Mouse (Mus musculus): ENCODE data around the gene Ms4a12.
"Not testable (repeated sequence)": the region's sequence is repeated elsewhere in the genome, so short reads cannot be mapped to it uniquely, and the experiment has no call there.

Ms4a12 gene

DNA sequence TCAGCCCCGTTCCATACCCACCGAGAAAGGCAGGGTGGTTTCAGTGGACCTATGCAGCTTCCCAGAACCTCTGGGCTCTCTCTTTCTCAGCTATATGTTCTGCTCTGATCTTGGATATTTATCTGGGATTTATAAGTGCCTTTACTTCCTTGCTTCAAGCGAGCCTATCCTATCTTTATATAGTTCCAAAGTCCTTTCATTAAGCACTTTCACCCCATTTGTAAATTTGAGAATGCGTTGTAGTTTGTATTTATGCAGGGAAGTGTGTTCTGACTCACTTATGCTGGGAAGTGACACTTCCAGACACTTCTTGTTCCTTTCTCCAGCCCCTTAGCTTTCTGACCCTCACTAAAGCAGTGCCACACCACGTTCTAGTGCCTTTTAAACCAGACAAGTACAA lies at the start of gene Ms4a12:
Ms4a12 (minus strand) TSS at position 101 of the 400 bp plus-strand sequence.
- DNase-seq (ENCODE audit: low spot score in 2 of 2): no peak

GRCm38 (mm10) chr19:11280223-11280622 lies 48.0 kb upstream of the Ms4a12 start:
- DNase-seq (ENCODE audit: low spot score in 2 of 2): no peak

GRCm38 (mm10) chr19:11276431-11276830 lies 44.2 kb upstream of the Ms4a12 start:
- no peak for DNase-seq (ENCODE audit: low spot score in 2 of 2)

DNA sequence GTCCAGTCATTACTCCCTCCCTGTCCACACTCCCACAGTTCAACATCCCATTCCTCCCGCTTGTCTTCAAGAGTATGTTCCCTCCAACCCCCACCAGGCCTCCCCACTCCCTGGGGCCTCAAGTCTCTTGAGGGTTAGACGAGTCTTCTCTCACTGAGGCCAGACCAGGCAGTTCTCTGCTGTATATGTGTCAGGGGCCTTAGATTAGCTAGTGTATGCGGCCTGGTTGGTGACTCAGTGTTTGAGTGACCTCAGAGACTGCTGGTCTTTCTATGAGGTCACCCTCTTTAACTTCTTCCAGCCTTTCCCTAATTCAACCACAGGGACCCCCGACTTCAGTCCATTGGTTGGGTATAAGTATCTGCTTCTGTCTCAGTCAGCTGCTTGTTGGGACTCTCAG lies 34.7 kb upstream of the Ms4a12 start:
- no peak for DNase-seq (ENCODE audit: low spot score in 2 of 2)

- no peak for DNase-seq (ENCODE audit: low spot score in 2 of 2)
Observed at GRCm38 (mm10) chr19:11266052-11266845, 34.0 kb upstream of the Ms4a12 start, which contains the start of gene Ms4a1. Gene Ms4a1, minus strand, starts transcription at chr19:11266241.

DNA sequence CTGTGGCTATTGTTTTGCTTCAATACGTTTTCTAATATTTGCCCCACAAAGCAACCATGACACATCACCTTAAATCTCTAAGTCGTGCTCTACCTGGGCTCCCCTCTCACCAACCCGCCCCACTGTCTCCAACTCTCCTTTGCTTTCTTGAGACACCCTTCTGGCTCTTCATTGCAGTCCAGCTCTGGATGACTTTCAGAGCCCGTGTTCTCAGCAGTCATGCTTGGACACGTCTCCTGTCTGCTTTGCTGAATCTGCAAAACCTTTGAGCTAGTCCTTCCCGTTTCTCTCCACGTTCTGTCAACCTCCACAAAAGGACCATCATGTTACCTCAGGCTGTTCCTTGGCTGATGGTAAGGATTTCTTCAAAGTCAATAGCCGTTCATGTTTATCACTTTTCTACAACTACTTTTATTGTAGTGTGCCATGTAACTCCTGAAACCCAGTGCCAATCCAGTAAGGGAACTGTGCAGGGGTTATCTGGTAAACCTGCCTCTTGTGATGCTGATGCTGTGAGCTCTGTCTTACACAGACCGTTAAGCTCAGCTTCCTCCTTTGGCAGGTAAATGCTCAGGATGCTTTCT lies 32.4 kb upstream of the Ms4a12 start:
- no peak for DNase-seq (ENCODE audit: low spot score in 2 of 2)

- no peak for DNase-seq (ENCODE audit: low spot score in 2 of 2)
Observed at GRCm38 (mm10) chr19:11263549-11263948, 31.3 kb upstream of the Ms4a12 start.

DNA sequence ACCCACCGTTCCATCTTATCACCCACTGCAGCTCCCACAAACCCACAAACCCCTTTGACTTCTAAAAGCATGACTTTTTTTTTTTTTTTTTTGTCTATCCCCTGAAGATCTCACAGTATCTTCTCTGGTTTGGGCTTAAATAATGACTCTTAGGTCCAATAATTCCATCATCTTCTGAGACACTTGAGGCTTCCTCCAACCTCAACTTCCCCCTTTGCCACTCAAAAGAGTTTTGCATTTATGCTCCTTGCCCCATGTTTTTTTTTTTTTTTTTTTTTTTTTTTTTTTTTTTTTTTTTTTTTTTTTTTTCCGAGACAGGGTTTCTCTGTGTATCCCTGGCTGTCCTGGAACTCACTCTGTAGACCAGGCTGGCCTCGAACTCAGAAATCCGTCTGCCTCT lies 30.7 kb upstream of the Ms4a12 start:
- DNase-seq (ENCODE audit: low spot score in 2 of 2): not testable (repeated sequence)

GRCm38 (mm10) chr19:11261522-11261921 lies 29.3 kb upstream of the Ms4a12 start:
- DNase-seq (ENCODE audit: low spot score in 2 of 2): no peak

- no peak for DNase-seq (ENCODE audit: low spot score in 2 of 2)
Observed at GRCm38 (mm10) chr19:11244230-11244629, 12.0 kb upstream of the Ms4a12 start.

DNA sequence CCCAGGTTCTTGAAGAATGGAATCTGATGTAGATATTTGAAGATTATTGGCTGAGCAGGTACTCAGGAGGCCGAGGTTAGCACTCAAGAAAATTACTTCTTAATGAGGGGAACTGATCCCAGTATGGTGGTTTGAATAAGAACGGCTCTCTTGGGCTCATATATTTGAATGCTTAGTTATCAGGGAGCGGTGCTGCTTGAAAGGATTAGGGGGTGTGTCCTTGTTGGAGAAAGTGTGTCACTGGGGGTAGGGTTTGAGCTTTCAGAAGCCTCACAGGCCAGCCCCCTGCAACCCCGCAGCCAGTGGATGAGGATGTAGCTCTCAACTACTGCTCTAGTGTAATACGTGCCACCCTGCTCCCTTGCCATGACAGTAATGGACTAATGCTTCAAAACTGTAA lies 10.3 kb upstream of the Ms4a12 start:
- no peak for DNase-seq (ENCODE audit: low spot score in 2 of 2)

DNA sequence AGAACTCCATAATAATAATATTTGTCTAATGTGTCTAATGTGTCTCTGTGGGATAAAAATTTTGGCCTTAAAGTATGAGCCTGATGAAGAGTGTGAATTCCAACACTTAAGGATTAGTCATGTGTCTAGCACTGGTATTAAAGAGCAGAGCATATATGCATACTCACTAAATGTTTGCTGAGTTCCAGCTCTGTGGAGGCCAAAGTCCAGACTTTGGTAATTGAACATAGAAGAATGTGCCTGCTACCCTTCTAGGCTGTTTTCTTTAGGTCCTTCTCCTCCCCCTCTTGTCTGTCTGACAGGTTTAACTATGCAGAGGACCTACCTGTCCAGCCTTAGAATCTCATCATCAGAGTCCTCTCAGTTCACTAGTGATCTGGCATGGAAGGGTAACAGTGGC lies 3.6 kb upstream of the Ms4a12 start:
- no peak for DNase-seq (ENCODE audit: low spot score in 2 of 2)

DNA sequence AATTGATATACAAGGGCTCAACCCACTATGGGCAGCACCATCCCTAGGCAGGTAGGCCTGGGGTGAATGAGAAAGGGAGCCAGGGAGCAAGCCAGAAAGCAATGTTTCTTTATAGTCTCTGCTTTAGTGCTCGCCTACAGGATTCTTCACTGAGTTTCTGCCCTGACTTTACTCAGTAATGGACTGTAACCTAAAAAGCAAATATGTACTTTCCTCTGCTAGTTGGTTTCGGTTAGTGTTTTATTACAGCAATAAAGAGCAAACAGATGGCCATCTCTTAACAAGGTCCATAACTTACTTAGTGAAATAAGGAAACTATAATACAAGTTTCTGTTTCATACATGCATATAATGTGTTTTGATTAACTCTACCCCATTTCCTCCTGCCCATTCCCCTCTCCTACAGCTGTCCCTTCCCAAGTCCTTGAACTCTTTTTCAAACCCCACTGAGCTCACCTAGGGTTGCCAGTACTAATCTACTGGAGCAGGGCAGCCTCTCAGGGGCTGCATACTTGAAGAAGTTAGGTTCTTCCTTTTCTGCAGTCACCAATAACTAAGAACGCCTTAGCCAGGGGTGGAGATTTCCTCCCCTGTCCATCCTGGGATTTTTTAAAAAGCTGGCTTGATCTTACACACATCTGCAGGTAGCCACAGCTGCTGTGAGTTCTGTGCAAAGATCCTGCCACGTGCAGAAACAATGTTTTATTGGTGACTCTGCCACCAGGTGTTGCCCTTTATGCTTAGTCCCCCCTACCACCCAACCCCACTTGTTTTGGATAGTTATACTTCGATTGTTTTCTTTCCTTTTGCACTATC lies 2.9 kb upstream of the Ms4a12 start:
- DNase-seq (ENCODE audit: low spot score in 2 of 2): no peak

- no peak for DNase-seq (ENCODE audit: low spot score in 2 of 2)
Observed at GRCm38 (mm10) chr19:11234244-11234643, 2.0 kb upstream of the Ms4a12 start.

- no peak for DNase-seq (ENCODE audit: low spot score in 2 of 2)
Observed at GRCm38 (mm10) chr19:11196546-11196945, 35.7 kb downstream of the Ms4a12 start, which contains the start of gene Ms4a13. Gene Ms4a13, minus strand, starts transcription at chr19:11196737.

GRCm38 (mm10) chr19:11192552-11192951 lies 39.7 kb downstream of the Ms4a12 start:
- DNase-seq (ENCODE audit: low spot score in 2 of 2): no peak

GRCm38 (mm10) chr19:11184121-11184520 lies 48.1 kb downstream of the Ms4a12 start:
- DNase-seq (ENCODE audit: low spot score in 2 of 2): no peak

DNA sequence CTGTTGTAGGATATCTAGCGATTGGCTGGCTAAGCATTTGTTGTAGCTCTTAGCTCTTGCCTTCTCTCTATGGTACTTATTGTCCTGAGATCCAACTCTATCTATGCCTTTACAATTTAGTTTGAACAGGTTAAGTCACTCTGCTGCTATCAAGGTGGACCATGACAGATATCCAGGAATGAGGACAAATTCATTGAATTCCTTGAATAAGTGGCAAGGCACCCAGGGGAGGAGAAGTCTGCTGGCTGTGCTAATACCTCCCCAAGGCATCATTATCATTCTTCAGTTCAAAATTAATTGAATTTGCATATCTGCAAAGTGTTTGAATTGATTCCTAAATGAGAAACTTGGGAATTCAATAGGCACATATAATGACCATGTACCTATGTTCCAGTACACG lies 54.8 kb downstream of the Ms4a12 start:
- DNase-seq (ENCODE audit: low spot score in 2 of 2): no peak

DNA sequence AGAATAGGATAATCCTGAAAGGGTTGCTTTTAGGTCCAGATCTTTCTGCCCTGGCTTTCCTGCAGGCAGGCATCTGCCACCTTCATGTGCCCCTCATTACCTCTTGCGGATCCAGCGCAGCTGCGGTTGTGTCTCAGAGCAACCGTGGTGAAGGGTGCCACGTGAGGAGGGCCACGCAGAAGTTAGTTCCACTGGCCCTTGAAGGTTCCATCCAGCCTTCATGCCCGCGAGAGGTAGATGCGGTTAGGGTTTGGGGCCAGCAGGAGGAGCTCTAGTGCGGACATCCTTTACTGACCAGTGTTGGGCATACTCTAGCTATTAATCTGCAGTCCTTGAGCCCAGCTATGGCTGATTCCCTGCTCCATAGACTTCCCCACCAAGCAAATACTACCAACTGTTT lies 67.1 kb downstream of the Ms4a12 start, which contains the start of gene 1700025F22Rik:
1700025F22Rik (minus strand) TSS at position 149 of the 400 bp plus-strand sequence.
- DNase-seq (ENCODE audit: low spot score in 2 of 2): no peak
